Mouse (Mus musculus): ENCODE measurements around the gene Aida. TPM values are rescaled to one million over a fixed set of nuclear protein-coding genes. Genes with fewer than 3 reads are reported as not detected.

The Aida gene
- total and polyA plus RNA-seq, 3 experiments, result 17.7 to 36.0 TPM; not detected in 1

DNA sequence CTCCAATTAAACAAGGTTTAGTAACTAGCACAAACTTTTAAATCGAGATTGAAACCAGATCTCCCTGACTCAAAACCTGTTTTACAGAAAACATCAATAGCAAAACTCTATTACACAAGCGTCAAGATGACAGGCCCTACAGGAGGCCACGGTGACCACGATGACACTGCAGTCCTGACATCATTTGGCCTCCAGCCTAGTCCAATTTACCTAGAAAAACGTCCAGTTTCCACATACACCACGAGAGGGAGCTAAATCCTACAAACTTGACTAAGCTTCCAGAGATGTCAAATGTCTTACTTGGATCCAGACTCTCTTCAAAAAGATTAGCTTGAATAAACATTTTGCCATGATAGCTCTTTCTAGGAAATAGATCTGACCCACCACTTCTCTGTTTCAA is 53.5 kb downstream of the Aida start:
- TF ChIP-seq HCFC1 (IDR thresholded peaks at IDR 0.05; ENCODE audit: low read depth, low read length) (no peak), CTCF (IDR thresholded peaks at IDR 0.05 in 2 of 3, conservative IDR thresholded peaks at IDR 0.05 in 1 of 3; ENCODE audit: control insufficient read depth in 1 of 3, insufficient read depth in 1 of 3, low read depth in 2 of 3, low read length in 3 of 3, poor library complexity in 1 of 3, severe bottlenecking in 1 of 3) (peak; percentile 10 to 83 (median 59); a peak in 5 of 6 replicates), USF2 (IDR thresholded peaks at IDR 0.05; ENCODE audit: borderline replicate concordance in 1 of 2, insufficient read depth in 1 of 2, low read depth in 1 of 2, low read length in 2 of 2) (no peak), MXI1 (IDR thresholded peaks at IDR 0.05; ENCODE audit: low read depth, low read length) (0 out of 2 replicates have a peak, but pooled peaks have one; percentile 34), NRF1 (IDR thresholded peaks at IDR 0.05; ENCODE audit: insufficient read depth, low read depth, low read length, poor library complexity, severe bottlenecking) (no peak), ZC3H11A (IDR thresholded peaks at IDR 0.05; ENCODE audit: low read depth, low read length) (peak; percentile 49), ZNF384 (IDR thresholded peaks at IDR 0.05; ENCODE audit: low read depth, low read length) (no peak), SMC3 (IDR thresholded peaks at IDR 0.05; ENCODE audit: low read depth, low read length) (peak; percentile 78), TAL1 (IDR thresholded peaks at IDR 0.05; ENCODE audit: low read length) (no peak), ETS1 (IDR thresholded peaks at IDR 0.05; ENCODE audit: low read depth, low read length) (peak; percentile 73), RAD21 (IDR thresholded peaks at IDR 0.05; ENCODE audit: low read depth, low read length) (peak; percentile 73), EP300 (IDR thresholded peaks at IDR 0.05; ENCODE audit: low read depth in 1 of 2, low read length in 2 of 2) (peak in 1 of 2 experiments; percentile 25; a peak in 1 of 4 replicates), KAT2A (conservative IDR thresholded peaks at IDR 0.05; ENCODE audit: low read depth, low read length) (no peak), ELF1 (IDR thresholded peaks at IDR 0.05; ENCODE audit: low read depth, low read length) (no peak), MYC (IDR thresholded peaks at IDR 0.05; ENCODE audit: low read depth, low read length) (0 out of 2 replicates have a peak, but pooled peaks have one; percentile 39)
- no peaks in the 10 kb centered on the region; a peak in 1 of 4 replicates for H3K36me3 ChIP-seq (ENCODE audit: control insufficient read depth in 1 of 2, insufficient read depth in 2 of 2, low read length in 2 of 2)
- no peaks in the 10 kb centered on the region for H3K27me3 ChIP-seq (ENCODE audit: control insufficient read depth in 1 of 2, insufficient read depth in 2 of 2, low read length in 2 of 2)
- no peaks in the 10 kb centered on the region for H3K9me3 ChIP-seq (replicated peaks; ENCODE audit: insufficient read depth, low read length)
- H3K79me2 ChIP-seq (ENCODE audit: control insufficient read depth, insufficient read depth, low read length, poor library complexity), result peaks cover 3% of the 10 kb centered on the region; the same call in 1 of the 2 replicates
- no peak overlapping the region for H3K27ac ChIP-seq (ENCODE audit: control insufficient read depth, low read depth, low read length)
- no peak overlapping the region for H3K4me3 ChIP-seq (ENCODE audit: control insufficient read depth in 1 of 2, insufficient read depth in 1 of 2, low read depth in 2 of 2, low read length in 2 of 2)
- DNase-seq (ENCODE audit: low read depth, low spot score), result peak; percentile 92
- no peak overlapping the region for H3K9ac ChIP-seq (ENCODE audit: control insufficient read depth, low read depth, low read length, poor library complexity, severe bottlenecking)
- H3K4me1 ChIP-seq (ENCODE audit: control insufficient read depth in 1 of 2, insufficient read depth in 2 of 2, low read length in 2 of 2), result peaks cover 0 to 5% of the 10 kb centered on the region in 2 experiments; a peak in 1 of 4 replicates

DNA sequence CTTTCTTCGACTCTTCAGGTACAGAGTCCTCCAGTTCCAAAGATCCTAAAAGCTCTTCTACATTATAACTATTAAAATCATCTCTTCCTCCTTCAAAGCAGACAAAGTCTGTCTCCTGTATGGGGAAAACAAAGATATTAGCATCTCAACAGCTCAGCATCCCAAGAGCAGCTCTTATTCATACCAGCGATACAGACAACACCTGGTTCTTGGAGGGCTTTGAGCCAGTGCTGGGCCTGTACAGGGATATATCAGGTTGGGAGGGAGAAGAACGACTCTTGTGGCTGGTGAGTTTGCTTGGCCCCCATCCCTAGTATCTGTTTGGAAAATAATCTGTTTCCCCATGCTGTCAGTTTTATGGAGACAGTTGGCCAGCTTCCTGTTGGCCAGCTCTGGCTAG is 62.5 kb downstream of the Aida start:
- H3K79me2 ChIP-seq (ENCODE audit: control insufficient read depth, insufficient read depth, low read length, poor library complexity), result no peaks in the 10 kb centered on the region
- TF ChIP-seq UBTF (IDR thresholded peaks at IDR 0.05; ENCODE audit: borderline replicate concordance, insufficient read depth, low read depth, low read length) (no peak), NRF1 (IDR thresholded peaks at IDR 0.05; ENCODE audit: insufficient read depth, low read depth, low read length, poor library complexity, severe bottlenecking) (no peak), POLR2A (IDR thresholded peaks at IDR 0.05; ENCODE audit: control insufficient read depth in 1 of 2, insufficient read depth in 1 of 2, low read depth in 1 of 2, low read length in 2 of 2, poor library complexity in 1 of 2) (no peak), TCF12 (IDR thresholded peaks at IDR 0.05; ENCODE audit: low read depth, low read length) (no peak), MYC (IDR thresholded peaks at IDR 0.05; ENCODE audit: low read depth, low read length) (no peak), CHD2 (IDR thresholded peaks at IDR 0.05; ENCODE audit: low read length) (no peak), MYB (IDR thresholded peaks at IDR 0.05; ENCODE audit: low read depth, low read length) (no peak)
- no peak overlapping the region for H3K27ac ChIP-seq (ENCODE audit: control insufficient read depth, low read depth, low read length)
- H3K9me3 ChIP-seq (replicated peaks; ENCODE audit: insufficient read depth, low read length), result no peaks in the 10 kb centered on the region
- H3K36me3 ChIP-seq (ENCODE audit: control insufficient read depth in 1 of 2, insufficient read depth in 2 of 2, low read length in 2 of 2), result peaks cover 0 to 19% of the 10 kb centered on the region in 2 experiments; a peak in 2 of 4 replicates
- no peak for DNase-seq (ENCODE audit: low read depth, low spot score)
- no peaks in the 10 kb centered on the region for H3K27me3 ChIP-seq (ENCODE audit: control insufficient read depth in 1 of 2, insufficient read depth in 2 of 2, low read length in 2 of 2)
- H3K4me3 ChIP-seq (ENCODE audit: control insufficient read depth in 1 of 2, insufficient read depth in 1 of 2, low read depth in 2 of 2, low read length in 2 of 2), result no peak overlapping the region
- peaks cover 3 to 16% of the 10 kb centered on the region in 2 experiments; a peak in 3 of 4 replicates for H3K4me1 ChIP-seq (ENCODE audit: control insufficient read depth in 1 of 2, insufficient read depth in 2 of 2, low read length in 2 of 2)
- no peak overlapping the region for H3K9ac ChIP-seq (ENCODE audit: control insufficient read depth, low read depth, low read length, poor library complexity, severe bottlenecking)

All from MEL (cell line).